Mouse (Mus musculus) monocyte, adult 2 months (primary cell): ENCODE data around the gene Exoc8.

ENCODE experiments used
- DNase-seq, 2 experiments: peaks; one replicate each; pipeline ENCODE4 v3.0.0; 2022; ENCODE audit warnings: low spot score in 2 of 2, low read depth in 1 of 2

The Exoc8 gene

GRCm38 (mm10) chr8:124910349-124910748, 12.8 kb upstream of the Exoc8 start:
- no peak for DNase-seq

- no peak for DNase-seq
These were observed 12.4 kb upstream of the Exoc8 start for GRCm38 (mm10) chr8:124909936-124910335.

DNA sequence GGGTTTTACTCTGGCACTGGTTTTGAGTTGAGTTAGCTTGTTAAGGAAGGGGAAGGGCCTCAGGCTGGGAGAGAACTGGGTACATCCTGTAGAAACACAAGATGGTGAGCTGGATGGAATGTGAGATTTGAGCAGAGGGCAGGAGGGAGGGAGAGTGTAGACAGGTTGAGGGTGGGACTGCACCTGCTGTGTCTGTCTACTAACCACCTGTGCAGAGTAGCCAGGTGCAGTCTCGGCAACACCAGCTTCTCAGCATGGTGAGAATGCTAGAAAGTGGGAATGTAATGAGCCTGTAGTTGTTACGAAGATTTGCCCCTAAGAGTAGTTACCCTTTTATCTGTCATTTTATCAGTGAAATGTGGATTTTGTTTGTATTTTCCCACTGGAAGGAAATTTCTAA, 8.0 kb upstream of the Exoc8 start:
- DNase-seq: no peak

DNA sequence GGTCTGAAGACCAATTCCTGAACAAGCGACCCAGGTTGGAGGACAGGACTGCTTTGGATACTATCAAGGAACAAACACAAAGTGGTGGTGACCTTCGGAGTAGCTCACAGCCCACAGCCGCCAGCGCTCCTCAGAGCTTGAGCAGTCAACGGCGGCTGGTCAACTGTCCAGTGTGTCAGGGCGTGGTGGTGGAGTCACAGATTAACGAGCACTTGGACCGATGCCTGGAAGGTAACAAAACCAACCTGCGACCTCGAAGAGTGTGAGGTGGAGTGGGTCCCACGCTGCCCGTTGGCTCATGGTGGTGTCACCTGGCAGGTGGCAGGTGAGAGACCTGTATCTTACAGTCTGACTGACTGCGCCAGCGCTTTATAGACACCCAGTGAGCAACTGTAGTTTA, 5.7 kb upstream of the Exoc8 start:
- DNase-seq: no peak

GRCm38 (mm10) chr8:124898251-124898905, 873 bp upstream of the Exoc8 start:
- DNase-seq: no peak

- peak in 1 of 2 experiments; percentile 42 for DNase-seq
These were observed 696 bp downstream of the Exoc8 start for GRCm38 (mm10) chr8:124896632-124897385.

DNA sequence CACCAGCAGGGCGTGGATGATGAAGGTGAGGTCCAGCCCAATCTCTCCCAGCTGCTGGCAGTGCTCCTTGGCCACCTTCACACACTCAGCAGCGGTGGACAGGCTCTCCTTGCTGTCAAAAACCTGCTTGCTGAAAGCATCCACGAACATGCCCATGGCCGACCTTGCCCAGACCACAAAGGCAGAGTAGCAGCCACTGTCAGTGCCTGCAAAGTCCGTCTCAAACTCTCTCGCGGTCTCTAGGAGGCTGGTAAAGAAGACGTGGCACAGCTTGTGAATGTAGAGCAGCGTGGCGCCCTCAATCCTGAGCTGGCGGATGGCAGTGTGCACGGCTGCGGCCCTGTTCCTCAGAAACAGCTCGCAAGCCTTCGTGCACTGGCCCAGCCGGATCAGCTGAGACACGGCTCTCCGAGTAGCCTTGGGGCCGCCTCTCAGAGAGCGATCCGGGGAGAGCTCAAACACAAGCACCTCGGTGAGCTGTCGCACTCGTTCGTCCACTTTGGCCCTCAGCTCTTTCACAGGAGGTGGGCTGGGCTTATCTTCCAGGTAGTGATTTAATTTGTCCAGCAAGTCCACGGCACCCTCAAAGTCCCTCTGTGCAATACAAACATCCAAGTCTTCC, 1.4 kb downstream of the Exoc8 start:
- DNase-seq: no peak

GRCm38 (mm10) chr8:124892596-124892995, 4.9 kb downstream of the Exoc8 start:
- DNase-seq: no peak

DNA sequence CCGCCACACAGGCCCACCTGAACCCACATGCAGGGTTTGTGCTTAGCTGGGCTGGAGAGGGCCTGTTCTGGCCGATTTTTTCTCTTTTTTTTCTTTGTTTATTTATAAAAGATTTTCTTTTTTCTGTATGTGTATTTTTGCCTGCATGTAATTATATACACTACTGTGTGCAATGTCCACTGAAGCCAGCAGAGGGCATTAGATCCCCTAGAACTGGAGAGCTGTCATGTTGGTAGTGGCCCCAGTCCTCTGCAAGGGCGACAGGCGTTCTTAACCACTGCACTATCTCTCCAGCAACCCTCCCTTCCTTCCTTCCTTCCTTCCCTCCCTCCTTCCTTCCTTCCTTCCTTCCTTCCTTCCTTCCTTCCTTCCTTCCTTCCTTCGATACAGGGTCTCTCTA, 9.1 kb downstream of the Exoc8 start:
- DNase-seq: no peak

GRCm38 (mm10) chr8:124878946-124879526, 18.5 kb downstream of the Exoc8 start:
- no peak for DNase-seq

DNA sequence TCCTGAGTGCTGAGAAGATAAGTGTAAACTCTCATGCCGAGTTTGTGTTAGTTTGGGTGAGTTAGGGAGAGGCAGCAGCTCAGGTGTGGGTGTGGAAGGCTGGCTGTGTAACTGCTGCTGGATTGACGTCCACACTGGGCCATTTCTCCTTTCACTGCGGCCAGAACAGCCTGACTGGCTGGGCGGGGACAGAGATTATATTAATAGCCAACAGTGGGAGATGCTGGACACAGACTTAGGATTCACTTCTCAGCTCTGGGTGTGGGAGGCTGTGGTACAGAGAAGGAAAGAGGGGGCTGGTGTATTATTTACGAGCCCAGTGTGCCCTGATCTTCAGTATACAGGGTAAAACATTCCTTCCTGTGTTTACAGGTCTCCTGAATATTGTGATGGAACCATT, 19.4 kb downstream of the Exoc8 start:
- DNase-seq: no peak

DNA sequence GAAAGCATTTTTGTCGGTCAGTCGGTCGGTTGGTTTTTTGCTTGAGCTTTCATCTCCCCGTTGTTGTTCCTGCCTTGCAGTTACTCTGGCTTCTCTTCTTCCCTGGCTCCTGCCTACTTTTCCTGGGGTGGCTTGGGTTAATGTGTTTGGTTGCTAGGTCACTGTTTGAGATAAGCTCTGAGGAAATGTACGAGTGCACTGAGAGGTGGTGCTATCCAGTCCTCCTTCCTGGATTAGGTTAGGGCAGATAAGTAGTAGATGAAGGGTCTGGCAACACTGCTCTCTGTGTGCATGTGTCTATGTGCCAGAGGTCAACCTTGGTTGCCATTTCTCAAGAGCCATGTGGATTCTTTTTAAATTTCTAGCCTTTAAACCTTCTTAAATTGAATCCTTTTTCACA, 24.8 kb downstream of the Exoc8 start:
- DNase-seq: no peak

- no peak for DNase-seq
These were observed 25.4 kb downstream of the Exoc8 start for GRCm38 (mm10) chr8:124872081-124872480.

- DNase-seq: no peak
These were observed 26.0 kb downstream of the Exoc8 start for GRCm38 (mm10) chr8:124871474-124871873.

- DNase-seq: no peak
These were observed 27.8 kb downstream of the Exoc8 start for GRCm38 (mm10) chr8:124869708-124870107.

- DNase-seq: no peak
These were observed 30.4 kb downstream of the Exoc8 start for GRCm38 (mm10) chr8:124867126-124867525.

DNA sequence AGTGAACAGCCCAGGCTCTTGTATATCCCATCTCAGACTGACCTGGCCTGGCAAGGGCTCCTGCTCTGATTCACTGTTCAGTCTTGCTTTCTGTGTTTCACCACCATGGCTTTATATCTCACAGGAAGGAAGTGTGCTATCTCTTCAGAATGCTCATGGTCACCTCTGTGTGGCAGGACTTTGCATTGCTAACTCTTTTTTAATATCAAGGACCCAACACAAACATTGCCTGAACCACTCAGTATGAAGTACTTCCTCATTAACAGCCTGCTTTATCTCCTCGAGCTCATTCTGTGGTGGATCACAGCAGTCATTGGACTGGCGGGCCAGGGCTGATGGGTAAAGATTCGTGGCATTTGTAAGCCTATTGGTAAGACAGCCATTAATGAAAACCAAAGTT, 30.8 kb downstream of the Exoc8 start:
- no peak for DNase-seq

DNA sequence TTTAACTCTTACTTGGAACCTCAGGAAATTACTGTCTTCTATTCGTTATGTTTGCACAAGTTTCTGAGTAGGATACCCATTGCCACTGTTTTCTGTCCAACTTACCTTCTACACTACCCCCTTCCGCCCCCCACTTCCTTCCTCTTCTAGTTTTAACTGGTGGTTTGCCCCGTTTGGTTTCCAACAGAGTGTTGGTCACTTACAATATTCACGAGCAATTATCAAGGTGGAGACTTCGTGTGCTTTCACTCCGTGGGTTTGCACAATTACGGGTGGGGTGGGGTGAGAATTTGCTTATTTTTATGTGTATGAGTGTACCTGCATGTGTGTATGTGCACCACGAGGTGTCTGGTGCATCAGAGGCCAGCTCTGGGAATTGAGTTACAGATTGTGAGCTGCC, 33.8 kb downstream of the Exoc8 start:
- no peak for DNase-seq

GRCm38 (mm10) chr8:124863163-124863677, 34.3 kb downstream of the Exoc8 start:
- no peak for DNase-seq

DNA sequence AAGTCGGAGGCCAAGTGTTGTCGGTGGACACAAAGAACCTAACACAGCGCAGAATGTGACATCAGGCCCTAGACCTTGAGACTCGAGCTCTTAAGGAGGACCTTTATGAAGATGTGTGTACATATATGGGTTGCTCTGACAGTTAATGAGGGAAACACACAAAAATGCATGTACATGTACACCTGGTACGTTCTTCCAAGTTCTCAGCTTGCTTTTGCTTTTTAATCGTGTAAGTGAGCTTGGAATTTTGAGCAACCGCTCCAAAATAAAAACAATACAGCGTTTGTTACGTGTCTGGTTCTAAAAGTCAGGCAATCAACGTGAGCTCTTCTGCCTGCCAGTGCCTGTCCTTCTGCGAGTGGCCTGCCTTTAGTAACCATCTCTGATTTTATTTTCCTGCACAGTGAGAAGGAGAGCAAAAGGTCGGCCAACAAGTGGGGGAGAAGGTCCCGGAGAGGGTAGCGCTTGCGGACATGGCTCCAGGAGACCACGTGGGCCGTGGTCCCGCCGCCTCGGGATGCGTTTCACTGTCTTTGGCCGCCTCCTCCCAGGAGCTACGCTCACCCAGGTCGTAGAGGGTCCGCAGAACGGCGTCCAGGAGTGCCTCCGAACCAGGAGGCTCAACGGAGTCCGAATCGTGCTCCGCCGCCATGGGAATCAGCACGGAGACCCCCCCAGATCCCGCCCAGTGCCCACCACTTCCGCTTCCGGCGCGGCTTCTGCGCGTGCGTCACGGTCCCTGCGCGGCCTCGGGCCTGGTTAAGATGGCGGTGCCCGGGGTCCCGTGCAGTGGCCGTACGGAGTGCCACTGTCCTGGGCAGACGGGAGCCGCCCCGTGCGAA, 35.0 kb downstream of the Exoc8 start, which contains the start of the genes Gnpat and 2810004N23Rik:
Gene Gnpat (plus strand): TSS at position 713 of the 842 bp plus-strand sequence.
Gene 2810004N23Rik (minus strand): TSS at position 800 of the 842 bp plus-strand sequence.
- peak; percentile 78 to 90 for DNase-seq

DNA sequence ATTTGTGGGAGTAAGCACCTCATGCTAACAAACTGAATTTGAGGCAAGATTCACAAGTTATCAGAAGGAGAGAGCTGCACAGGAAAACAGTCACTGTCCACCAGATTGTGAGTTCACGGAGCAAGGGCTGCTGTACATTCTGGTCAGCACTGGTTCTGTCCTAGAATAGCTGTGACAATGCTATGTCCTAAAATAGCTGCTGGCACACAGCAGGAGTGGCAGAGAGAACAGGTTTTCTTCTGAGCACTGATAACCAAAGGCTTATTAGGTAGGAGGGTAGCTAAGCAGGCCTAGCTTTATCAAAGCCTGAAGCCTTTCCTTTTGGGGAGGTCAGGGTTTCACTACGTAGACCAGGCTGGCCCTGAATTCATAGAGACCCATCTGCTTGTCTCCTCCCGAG, 37.3 kb downstream of the Exoc8 start:
- no peak for DNase-seq
